Mouse (Mus musculus) MEL (cell line): ENCODE measurements at regions not wholly inside any gene's neighbourhood (a gene's known extent, or its start where the extent isn't known, plus 50 kb on each side); places are given as distances from the start of the nearest gene placed in this dataset.

ENCODE experiments used
- DNase-seq: peaks from one replicate; pipeline ENCODE4 v3.0.0; 2011; ENCODE audit warnings: low read depth, low spot score
- H3K27ac ChIP-seq: 2 replicates; pipeline ENCODE4 v1.5.1; 2012; ENCODE audit warnings: low read depth, mild to moderate bottlenecking, control low read depth, low read length, moderate library complexity; ENCODE audit not compliant: control insufficient read depth
- H3K27me3 ChIP-seq, 2 experiments: fragments of 150-350 bp in 1 of 2; sonication (generic) in 1 of 2; 2 replicates each; pipeline ENCODE4 v1.6.1; 2012; ENCODE audit warnings: low read length in 2 of 2, mild to moderate bottlenecking in 2 of 2, improper control_type of control experiment in 1 of 2, moderate library complexity in 1 of 2; ENCODE audit not compliant: insufficient read depth in 2 of 2, control insufficient read depth in 1 of 2
- H3K36me3 ChIP-seq, 2 experiments: 2 replicates each; pipeline ENCODE4 v1.6.1; 2012 to 2014; ENCODE audit warnings: low read length in 2 of 2, improper control_type of control experiment in 1 of 2, inconsistent platforms in 1 of 2, mild to moderate bottlenecking in 1 of 2; ENCODE audit not compliant: insufficient read depth in 2 of 2, control insufficient read depth in 1 of 2
- H3K4me1 ChIP-seq, 2 experiments: fragments of 150-350 bp in 1 of 2; sonication (generic) in 1 of 2; 2 replicates each; pipeline ENCODE4 v1.6.1; 2012; ENCODE audit warnings: low read length in 2 of 2, improper control_type of control experiment in 1 of 2, mild to moderate bottlenecking in 1 of 2; ENCODE audit not compliant: insufficient read depth in 2 of 2, control insufficient read depth in 1 of 2
- H3K4me3 ChIP-seq, 2 experiments: fragments of 150-350 bp in 1 of 2; sonication (generic) in 1 of 2; 2 replicates each; pipeline ENCODE4 v1.5.1; 2012; ENCODE audit warnings: low read depth in 2 of 2, low read length in 2 of 2, mild to moderate bottlenecking in 2 of 2, moderate library complexity in 2 of 2, control low read depth in 1 of 2, improper control_type of control experiment in 1 of 2; ENCODE audit not compliant: control insufficient read depth in 1 of 2, insufficient read depth in 1 of 2
- H3K79me2 ChIP-seq: 2 replicates; pipeline ENCODE4 v1.6.1; 2012; ENCODE audit warnings: mild to moderate bottlenecking, low read length, moderate library complexity; ENCODE audit not compliant: control insufficient read depth, poor library complexity, insufficient read depth
- H3K9ac ChIP-seq: 2 replicates; pipeline ENCODE4 v1.6.1; 2012; ENCODE audit warnings: low read depth, mild to moderate bottlenecking, control low read depth, low read length, moderate library complexity; ENCODE audit not compliant: control insufficient read depth, poor library complexity, severe bottlenecking
- H3K9me3 ChIP-seq: fragments of 150-350 bp; sonication (generic); replicated peaks from 2 replicates; pipeline ENCODE4 v1.6.1; 2012; ENCODE audit warnings: mild to moderate bottlenecking, low read length, improper control_type of control experiment, moderate library complexity; ENCODE audit not compliant: insufficient read depth
- CHD1 ChIP-seq: IDR thresholded peaks from 2 replicates; pipeline ENCODE4 v1.6.1; 2012; ENCODE audit warnings: low read depth, mild to moderate bottlenecking, inconsistent platforms, low read length, improper control_type of control experiment
- CTCF ChIP-seq, 3 experiments: IDR thresholded peaks in 2 of 3; conservative IDR thresholded peaks in 1 of 3; 2 replicates each; pipeline ENCODE4 v1.5.1; 2011 to 2012; ENCODE audit warnings: low read length in 3 of 3, low read depth in 2 of 3, mild to moderate bottlenecking in 2 of 3, improper control_type of control experiment in 1 of 3, inconsistent platforms in 1 of 3, mixed read lengths in 1 of 3, moderate library complexity in 1 of 3; ENCODE audit not compliant: control insufficient read depth in 1 of 3, insufficient read depth in 1 of 3, poor library complexity in 1 of 3, severe bottlenecking in 1 of 3
- ELF1 ChIP-seq: IDR thresholded peaks from 2 replicates; pipeline ENCODE4 v1.6.1; 2014; ENCODE audit warnings: low read depth, mild to moderate bottlenecking, inconsistent platforms, low read length, improper control_type of control experiment, moderate library complexity
- EP300 ChIP-seq, 2 experiments: IDR thresholded peaks; 2 replicates each; pipeline ENCODE4 v1.6.1; 2011; ENCODE audit warnings: improper control_type of control experiment in 2 of 2, low read length in 2 of 2, low read depth in 1 of 2, mild to moderate bottlenecking in 1 of 2
- ETS1 ChIP-seq: IDR thresholded peaks from 2 replicates; pipeline ENCODE4 v1.6.1; 2012; ENCODE audit warnings: low read depth, mild to moderate bottlenecking, inconsistent platforms, low read length, improper control_type of control experiment, moderate library complexity
- GABPA ChIP-seq: IDR thresholded peaks from 2 replicates; pipeline ENCODE4 v1.6.1; 2012; ENCODE audit warnings: low read depth, mild to moderate bottlenecking, inconsistent platforms, low read length, improper control_type of control experiment, moderate library complexity
- JUND ChIP-seq: IDR thresholded peaks from 2 replicates; pipeline ENCODE4 v1.6.1; 2011; ENCODE audit warnings: low read depth, mild to moderate bottlenecking, improper control_type of control experiment, low read length
- MAX ChIP-seq: IDR thresholded peaks from 2 replicates; pipeline ENCODE4 v1.6.1; 2011; ENCODE audit warnings: low read length, improper control_type of control experiment
- MYB ChIP-seq: IDR thresholded peaks from 2 replicates; pipeline ENCODE4 v1.6.1; 2011; ENCODE audit warnings: mild to moderate bottlenecking, low read depth, low read length, improper control_type of control experiment
- MYC ChIP-seq: IDR thresholded peaks from 2 replicates; pipeline ENCODE4 v1.6.1; 2011; ENCODE audit warnings: low read depth, mild to moderate bottlenecking, low read length, improper control_type of control experiment, moderate library complexity
- NELFE ChIP-seq: IDR thresholded peaks from 2 replicates; pipeline ENCODE4 v1.6.1; 2011; ENCODE audit warnings: low read depth, low read length, improper control_type of control experiment
- NRF1 ChIP-seq: IDR thresholded peaks from 2 replicates; pipeline ENCODE4 v1.6.1; 2014; ENCODE audit warnings: low read depth, mild to moderate bottlenecking, inconsistent platforms, low read length, improper control_type of control experiment, moderate library complexity; ENCODE audit not compliant: poor library complexity, insufficient read depth, severe bottlenecking
- POLR2AphosphoS5 ChIP-seq: IDR thresholded peaks from 2 replicates; pipeline ENCODE4 v1.6.1; 2012; ENCODE audit warnings: low read depth, borderline replicate concordance, mild to moderate bottlenecking, inconsistent platforms, low read length, moderate library complexity, mixed read lengths
- RAD21 ChIP-seq: IDR thresholded peaks from 2 replicates; pipeline ENCODE4 v1.6.1; 2011; ENCODE audit warnings: mild to moderate bottlenecking, low read depth, low read length, improper control_type of control experiment
- RCOR1 ChIP-seq: IDR thresholded peaks from 2 replicates; pipeline ENCODE4 v1.6.1; 2012; ENCODE audit warnings: low read depth, mild to moderate bottlenecking, inconsistent platforms, low read length, improper control_type of control experiment
- SIN3A ChIP-seq: IDR thresholded peaks from 2 replicates; pipeline ENCODE4 v1.6.1; 2012; ENCODE audit warnings: low read length, improper control_type of control experiment, inconsistent platforms
- SMC3 ChIP-seq: IDR thresholded peaks from 2 replicates; pipeline ENCODE4 v1.6.1; 2011; ENCODE audit warnings: low read depth, low read length, improper control_type of control experiment
- TAL1 ChIP-seq: IDR thresholded peaks from 2 replicates; pipeline ENCODE4 v1.6.1; 2012; ENCODE audit warnings: mild to moderate bottlenecking, inconsistent platforms, low read length, moderate library complexity, mixed read lengths
- UBTF ChIP-seq: IDR thresholded peaks from 2 replicates; pipeline ENCODE4 v1.6.1; 2012; ENCODE audit warnings: low read depth, mild to moderate bottlenecking, inconsistent platforms, low read length, improper control_type of control experiment, moderate library complexity, borderline replicate concordance; ENCODE audit not compliant: insufficient read depth
- USF1 ChIP-seq: IDR thresholded peaks from 2 replicates; pipeline ENCODE4 v1.6.1; 2014; ENCODE audit warnings: low read depth, mild to moderate bottlenecking, inconsistent platforms, low read length, improper control_type of control experiment, moderate library complexity

DNA sequence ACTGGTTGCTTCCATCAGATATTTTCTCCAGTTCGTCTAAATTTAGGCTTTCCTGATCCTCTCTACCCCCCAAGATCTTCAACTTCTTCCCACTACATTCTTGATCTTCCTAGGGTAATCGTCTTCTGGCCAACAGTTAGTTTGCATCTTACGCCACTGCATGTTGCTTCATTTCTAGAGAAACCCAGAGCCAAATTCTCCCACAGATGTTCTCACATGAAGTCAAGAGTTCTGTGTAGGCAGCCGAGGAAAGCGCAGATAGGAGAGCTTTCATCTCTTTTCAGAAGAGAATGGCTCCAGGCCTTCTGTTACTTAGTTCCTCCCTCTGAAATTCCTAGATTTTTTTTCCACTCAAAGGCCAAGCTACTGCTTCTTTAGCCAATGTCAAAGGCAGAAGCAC, 179.9 kb downstream of the Fgf10 start:
- Histone ChIP-seq H3K9ac (no peak overlapping the region), H3K4me1 (no peaks in the 10 kb centered on the region), H3K4me3 (no peak overlapping the region), H3K36me3 (no peaks in the 10 kb centered on the region), H3K27ac (no peak overlapping the region), H3K9me3 (no peaks in the 10 kb centered on the region), H3K27me3 (no peaks in the 10 kb centered on the region), H3K79me2 (no peaks in the 10 kb centered on the region)
- no peak for DNase-seq
- TF ChIP-seq CHD1 (no peak), MYB (no peak), GABPA (no peak), NELFE (no peak), ETS1 (no peak), JUND (no peak), MYC (no peak), POLR2AphosphoS5 (no peak), SIN3A (no peak), NRF1 (no peak)

DNA sequence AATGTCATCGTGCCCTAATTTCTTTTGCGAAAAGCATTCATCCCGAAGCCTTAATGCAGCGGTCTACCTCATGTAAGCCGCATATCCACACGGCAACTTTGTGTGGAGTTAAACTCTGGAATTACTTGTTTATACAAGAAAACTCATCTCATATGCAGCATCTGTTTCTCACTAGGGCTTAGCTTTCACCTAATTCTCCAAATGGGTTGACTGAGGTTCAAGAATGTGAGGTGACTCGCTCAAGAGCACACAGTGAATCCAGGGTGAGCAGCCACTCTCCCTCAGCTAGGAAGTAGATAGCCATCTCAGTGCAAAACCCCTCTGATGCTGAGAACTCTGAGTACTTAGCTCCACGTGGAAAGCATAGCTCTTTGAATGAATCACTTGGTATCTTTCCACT, 181.1 kb downstream of the Fgf10 start:
- Histone ChIP-seq H3K27ac (no peak overlapping the region), H3K27me3 (no peaks in the 10 kb centered on the region), H3K4me3 (no peak overlapping the region), H3K79me2 (no peaks in the 10 kb centered on the region), H3K9ac (no peak overlapping the region), H3K4me1 (no peaks in the 10 kb centered on the region), H3K36me3 (no peaks in the 10 kb centered on the region), H3K9me3 (no peaks in the 10 kb centered on the region)
- TF ChIP-seq EP300 (IDR thresholded peaks at IDR 0.05; ENCODE audit: low read depth in 1 of 2, low read length in 2 of 2) (no peak), RCOR1 (no peak), RAD21 (no peak), USF1 (no peak), UBTF (no peak), CTCF (IDR thresholded peaks at IDR 0.05 in 2 of 3, conservative IDR thresholded peaks at IDR 0.05 in 1 of 3; ENCODE audit: control insufficient read depth in 1 of 3, insufficient read depth in 1 of 3, low read depth in 2 of 3, low read length in 3 of 3, poor library complexity in 1 of 3, severe bottlenecking in 1 of 3) (no peak), SMC3 (no peak), JUND (no peak), GABPA (no peak), POLR2AphosphoS5 (no peak), ELF1 (no peak), MAX (no peak), TAL1 (no peak)
- no peak for DNase-seq
